Mouse (Mus musculus) lung, postnatal 0 days (tissue): ENCODE measurements around the gene Bhlhe41. TPM values are rescaled to one million over a fixed set of nuclear protein-coding genes. Genes with fewer than 3 reads are reported as not detected.

ENCODE experiments used
- ATAC-seq: fragments of 200-750 bp; cut with Nextera tagmentation; 2 replicates; pipeline ENCODE4 v1.8.0; 2017; ENCODE audit warnings: moderate library complexity
- DNase-seq: peaks from one replicate; pipeline ENCODE4 v3.0.0-alpha.2; 2016; ENCODE audit warnings: low spot score
- H3K27ac ChIP-seq: fragments of 300-500 bp; sonication (generic); 2 replicates; pipeline ENCODE4 v1.5.1; 2014; ENCODE audit warnings: antibody characterized with exemption, mild to moderate bottlenecking, low read length, mixed read lengths
- H3K27me3 ChIP-seq: fragments of 300-500 bp; sonication (generic); replicated peaks from 2 replicates; pipeline ENCODE4 v1.6.1; 2014; ENCODE audit warnings: low read length, mixed read lengths; ENCODE audit not compliant: insufficient read depth
- H3K36me3 ChIP-seq: fragments of 300-500 bp; sonication (generic); 2 replicates; pipeline ENCODE4 v1.6.1; 2014; ENCODE audit warnings: low read length, mixed read lengths; ENCODE audit not compliant: insufficient read depth
- H3K4me1 ChIP-seq: fragments of 300-500 bp; sonication (generic); 2 replicates; pipeline ENCODE4 v1.6.1; 2014; ENCODE audit warnings: antibody characterized with exemption, low read depth, low read length, mixed read lengths; ENCODE audit not compliant: insufficient read depth
- H3K4me2 ChIP-seq: fragments of 300-500 bp; sonication (generic); replicated peaks from 2 replicates; pipeline ENCODE4 v1.6.1; 2014; ENCODE audit warnings: low read depth, mild to moderate bottlenecking, low read length, moderate library complexity, mixed read lengths
- H3K4me3 ChIP-seq: fragments of 300-500 bp; sonication (generic); 2 replicates; pipeline ENCODE4 v1.5.1; 2014; ENCODE audit warnings: low read depth, low read length
- H3K9ac ChIP-seq: fragments of 300-500 bp; sonication (generic); replicated peaks from 2 replicates; pipeline ENCODE4 v1.6.1; 2014; ENCODE audit warnings: low read depth, mild to moderate bottlenecking
- H3K9me3 ChIP-seq: fragments of 300-500 bp; sonication (generic); 2 replicates; pipeline ENCODE4 v1.6.1; 2016; ENCODE audit warnings: low read length, mixed read lengths
- CTCF ChIP-seq: IDR thresholded peaks from 2 replicates; pipeline ENCODE4 v1.5.1; 2016; ENCODE audit warnings: antibody characterized with exemption, mild to moderate bottlenecking
- EP300 ChIP-seq: IDR thresholded peaks from 2 replicates; pipeline ENCODE4 v1.6.1; 2016; ENCODE audit warnings: antibody characterized with exemption, mild to moderate bottlenecking, control low read depth
- WGBS: fragments of 180-500 bp; shearing (Covaris S2); extraction: QIAGEN DNeasy Blood & Tissue Kit; methylation state at CpG from one replicate; pipeline ENCODE4 v1.1.7; 2014; 5-methylcytosine and 5-hydroxymethylcytosine counted together
- polyA plus RNA-seq: library from polyadenylated mRNA; unstranded; fragments of >200 nt; fragmentation: Nextera tagmentation; extraction: Ambion mirVana; gene quantifications from 2 replicates; pipeline ENCODE4 v1.2.1, GENCODE M21; 2015

Gene Bhlhe41
- 3.1 and 4.6 TPM in 2 replicates for polyA plus RNA-seq

DNA sequence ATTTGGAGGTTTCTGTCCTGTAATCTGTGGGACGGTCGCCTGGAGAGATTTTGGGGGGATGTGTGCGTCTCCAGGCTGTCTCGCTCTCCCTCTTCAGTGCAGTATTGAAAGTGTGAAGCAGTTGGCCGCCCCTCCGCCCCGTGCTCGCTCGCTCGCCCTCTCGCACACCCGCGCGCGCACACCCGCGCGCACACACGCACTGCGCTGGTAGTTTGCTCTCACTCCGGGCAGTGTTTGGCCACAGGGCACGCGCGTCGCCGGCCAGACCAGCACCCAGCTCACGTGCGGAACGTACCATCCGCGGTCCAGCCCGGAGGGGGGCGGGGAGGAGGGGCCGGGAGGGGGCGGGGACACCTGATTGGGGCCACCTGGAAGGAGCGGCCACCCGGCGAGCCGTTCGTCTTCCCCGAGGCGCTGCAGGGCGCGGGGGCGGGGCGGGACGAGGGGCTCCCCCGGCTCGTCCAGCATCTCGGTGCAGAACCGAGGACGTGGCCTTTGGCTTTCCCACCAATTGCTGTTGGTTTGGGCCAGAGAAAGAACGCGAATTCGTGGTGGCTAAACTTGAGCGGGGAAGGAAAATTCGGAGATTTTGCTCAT is at the start of gene Bhlhe41:
Gene Bhlhe41 (minus strand): TSS at position 270 of the 597 bp plus-strand sequence.
- WGBS, result 2% methylated on average over 44 of the region's 57 CpGs
- H3K36me3 ChIP-seq, result no peaks in the 10 kb centered on the region
- peaks cover 31% of the 10 kb centered on the region for H3K27me3 ChIP-seq
- H3K4me2 ChIP-seq, result peak within 1 kb of the TSS; percentile 97
- H3K4me1 ChIP-seq, result peaks cover 5% of the 10 kb centered on the region; the same call in 1 of the 2 replicates
- H3K9ac ChIP-seq, result peak within 1 kb of the TSS; percentile 36; the same call in 1 of the 2 replicates
- ATAC-seq (peak; percentile 67), DNase-seq (peak; percentile 80)
- no peaks in the 10 kb centered on the region for H3K9me3 ChIP-seq
- TF ChIP-seq EP300 (no peak), CTCF (no peak)
- H3K4me3 ChIP-seq, result peak within 1 kb of the TSS; percentile 48
- H3K27ac ChIP-seq, result peak within 1 kb of the TSS; percentile 57

DNA sequence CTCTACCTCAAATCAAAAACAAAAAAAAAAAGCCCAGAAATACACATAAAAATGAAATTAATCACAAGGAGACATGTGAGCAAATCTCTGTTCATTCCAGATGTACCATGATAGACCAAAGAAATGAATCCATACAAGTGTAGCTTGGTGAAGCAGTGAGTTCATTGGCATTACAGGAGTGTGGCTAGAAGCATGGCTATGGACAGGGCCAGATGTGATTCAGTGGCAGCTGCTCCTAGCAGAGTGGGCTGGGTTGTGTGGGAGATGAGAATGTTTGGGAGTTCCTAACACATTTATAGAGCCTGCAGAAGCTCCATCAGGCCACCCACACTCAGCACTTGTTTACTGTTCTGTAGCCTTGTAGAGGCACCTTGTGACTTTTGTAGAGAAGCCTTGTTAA is 46.9 kb upstream of the Bhlhe41 start:
- Histone ChIP-seq H3K4me1 (no peaks in the 10 kb centered on the region), H3K9me3 (no peaks in the 10 kb centered on the region), H3K4me3 (no peak overlapping the region), H3K27me3 (no peaks in the 10 kb centered on the region), H3K9ac (no peak overlapping the region), H3K4me2 (no peak overlapping the region), H3K36me3 (no peaks in the 10 kb centered on the region), H3K27ac (no peak overlapping the region)
- ATAC-seq, result no peak
- no peak for TF ChIP-seq EP300
- no peak for TF ChIP-seq CTCF
- no peak for DNase-seq

DNA sequence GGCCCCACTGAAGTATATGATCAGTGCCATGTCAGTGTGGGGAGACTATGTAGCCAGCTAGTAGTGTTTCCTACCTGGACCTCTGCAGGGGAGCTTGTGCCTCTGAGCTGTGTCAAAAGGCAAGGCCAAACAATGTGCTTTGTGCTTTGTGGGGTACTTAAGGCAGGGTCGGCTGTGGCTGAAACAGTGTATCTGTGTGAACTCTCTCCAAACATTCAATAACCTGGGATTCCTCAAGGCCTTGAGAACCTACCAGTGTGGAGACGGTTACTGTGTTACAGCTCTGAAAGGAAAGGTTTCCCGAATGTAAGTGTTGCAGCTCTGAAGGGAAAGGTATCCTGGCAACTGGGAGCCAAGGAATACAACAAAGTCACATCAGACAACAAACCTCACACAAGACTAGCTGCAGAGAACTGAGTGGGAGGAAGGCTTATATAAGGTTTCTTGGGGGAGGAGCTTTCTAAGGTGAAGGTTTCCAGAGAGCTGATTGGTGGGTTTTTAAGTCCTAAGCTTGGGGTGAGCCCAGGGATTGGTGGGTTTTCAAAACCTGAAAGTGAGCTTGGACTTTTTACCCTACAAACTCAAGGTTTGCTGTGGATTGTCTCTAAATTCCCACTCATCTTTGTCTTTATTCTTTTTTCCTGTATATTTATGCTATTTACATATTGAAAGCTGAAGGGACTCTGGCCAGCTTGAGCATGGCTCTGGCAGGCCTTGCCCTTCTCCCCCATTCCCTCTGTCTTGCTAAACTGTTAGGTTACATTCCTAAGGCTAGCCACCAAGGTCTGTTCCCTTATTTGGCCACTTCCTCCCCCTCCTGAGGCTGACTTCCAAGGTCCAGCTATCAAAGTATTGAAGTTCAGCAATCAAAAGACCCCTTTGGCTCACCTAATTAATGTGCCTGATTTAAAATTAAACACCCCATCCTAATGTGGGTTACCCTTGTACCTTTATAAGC is 45.4 kb upstream of the Bhlhe41 start:
- Histone ChIP-seq H3K4me2 (no peak overlapping the region), H3K27ac (no peak overlapping the region), H3K9ac (no peak overlapping the region), H3K4me1 (no peaks in the 10 kb centered on the region), H3K36me3 (no peaks in the 10 kb centered on the region), H3K4me3 (no peak overlapping the region), H3K27me3 (no peaks in the 10 kb centered on the region), H3K9me3 (no peaks in the 10 kb centered on the region)
- DNase-seq (no peak), ATAC-seq (no peak)
- TF ChIP-seq CTCF (no peak), EP300 (no peak)
- WGBS, result 59% methylated on average over 3 of the region's 3 CpGs

DNA sequence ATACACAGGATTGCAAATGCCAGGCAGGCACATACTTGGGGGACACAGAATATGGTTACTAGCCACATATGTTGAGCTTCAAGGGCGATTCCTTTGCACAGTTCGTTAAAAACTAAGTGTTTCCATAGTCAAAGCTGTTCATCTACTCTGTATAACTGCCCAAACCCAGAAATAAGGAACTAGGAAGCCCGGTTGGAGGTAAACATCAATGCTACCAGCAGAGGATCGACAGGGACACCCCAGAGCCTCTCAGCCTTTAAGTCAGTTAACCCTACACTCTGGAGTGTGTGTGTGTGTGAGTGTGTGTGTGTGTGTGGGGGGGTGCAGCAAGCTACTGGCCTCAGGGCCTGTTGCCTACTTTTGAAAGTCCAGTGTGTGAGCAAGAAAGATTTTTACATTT is 44.6 kb upstream of the Bhlhe41 start:
- 63% methylated on average over 4 of the region's 4 CpGs for WGBS
- H3K4me1 ChIP-seq, result no peaks in the 10 kb centered on the region
- H3K4me3 ChIP-seq, result no peak overlapping the region
- no peak overlapping the region for H3K4me2 ChIP-seq
- no peaks in the 10 kb centered on the region for H3K27me3 ChIP-seq
- DNase-seq (no peak), ATAC-seq (no peak)
- TF ChIP-seq EP300 (no peak), CTCF (no peak)
- no peaks in the 10 kb centered on the region for H3K9me3 ChIP-seq
- H3K27ac ChIP-seq, result no peak overlapping the region
- no peaks in the 10 kb centered on the region for H3K36me3 ChIP-seq
- H3K9ac ChIP-seq, result no peak overlapping the region

DNA sequence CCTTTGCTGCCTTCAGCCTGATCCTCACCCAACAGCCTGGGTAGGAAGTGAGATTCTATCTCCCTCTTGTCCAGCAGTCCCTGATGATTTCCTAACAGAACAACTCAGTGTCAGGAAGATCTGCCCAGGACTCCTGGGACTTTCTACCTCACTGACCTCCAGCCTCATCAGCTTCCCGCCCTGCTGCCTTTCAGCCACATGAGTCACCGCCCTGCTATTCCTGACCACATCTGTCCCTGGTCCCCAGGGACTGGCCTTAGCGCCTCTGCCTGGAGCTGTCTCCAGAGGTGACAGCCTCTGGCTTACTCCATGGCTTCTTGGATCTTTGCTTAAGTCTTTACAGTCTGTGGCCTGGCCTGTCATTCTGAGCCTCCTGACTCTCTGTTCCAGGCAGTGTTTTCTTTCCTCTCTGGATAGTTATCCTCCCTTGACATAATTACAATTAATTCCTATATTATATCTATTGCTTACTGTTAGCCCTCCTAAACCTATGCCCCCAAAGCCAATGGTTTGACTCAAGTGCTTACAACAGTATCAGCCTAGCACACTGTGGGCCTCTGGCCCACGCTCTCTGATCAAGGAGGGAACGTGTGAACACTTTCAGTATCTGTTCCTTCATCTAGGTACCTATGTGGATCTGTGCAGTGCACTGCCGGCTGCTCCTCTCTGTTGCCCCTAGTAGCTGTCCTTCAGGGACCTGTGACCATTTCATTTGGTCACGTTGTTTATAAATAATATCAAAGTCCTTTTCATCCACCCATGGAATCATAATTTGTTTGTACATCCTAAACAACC is 40.9 kb upstream of the Bhlhe41 start:
- no peak overlapping the region for H3K4me2 ChIP-seq
- no peak overlapping the region for H3K9ac ChIP-seq
- H3K27ac ChIP-seq, result no peak overlapping the region
- DNase-seq, result no peak
- H3K27me3 ChIP-seq, result no peaks in the 10 kb centered on the region
- H3K36me3 ChIP-seq, result no peaks in the 10 kb centered on the region
- TF ChIP-seq EP300 (no peak), CTCF (no peak)
- H3K4me3 ChIP-seq, result no peak overlapping the region
- no peak for ATAC-seq
- no peaks in the 10 kb centered on the region for H3K4me1 ChIP-seq
- no peaks in the 10 kb centered on the region for H3K9me3 ChIP-seq
- WGBS, result 66% methylated on average over 7 of the region's 7 CpGs

DNA sequence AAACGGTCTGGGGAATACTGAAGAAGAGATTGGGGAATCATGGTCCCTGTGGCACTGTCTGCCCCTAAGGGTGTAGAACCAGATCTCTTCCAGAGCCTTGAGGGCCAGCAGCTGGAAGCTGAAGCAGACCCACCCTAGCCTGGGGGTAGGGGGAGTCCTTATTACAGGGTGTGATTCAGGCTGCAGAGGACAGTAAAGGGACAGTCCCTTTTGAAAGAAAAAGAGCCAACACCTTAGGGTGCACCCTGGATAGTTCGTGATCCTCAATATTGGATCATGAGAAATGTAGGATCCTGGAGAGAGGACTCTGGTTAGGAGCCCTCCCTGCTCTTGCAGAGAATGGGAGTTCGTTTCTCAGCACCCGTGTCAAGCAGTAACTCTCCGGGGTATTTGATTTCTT is 39.3 kb upstream of the Bhlhe41 start:
- TF ChIP-seq CTCF (no peak), EP300 (no peak)
- H3K9me3 ChIP-seq, result no peaks in the 10 kb centered on the region
- H3K4me3 ChIP-seq, result no peak overlapping the region
- WGBS, result 71% methylated on average over 5 of the region's 5 CpGs
- no peak overlapping the region for H3K9ac ChIP-seq
- H3K27ac ChIP-seq, result no peak overlapping the region
- DNase-seq (no peak), ATAC-seq (no peak)
- H3K4me1 ChIP-seq, result no peaks in the 10 kb centered on the region
- H3K36me3 ChIP-seq, result no peaks in the 10 kb centered on the region
- H3K27me3 ChIP-seq, result no peaks in the 10 kb centered on the region
- H3K4me2 ChIP-seq, result no peak overlapping the region
